18 mouse cellular contexts compared by ENCODE assay signal in the genomic region with DNA sequence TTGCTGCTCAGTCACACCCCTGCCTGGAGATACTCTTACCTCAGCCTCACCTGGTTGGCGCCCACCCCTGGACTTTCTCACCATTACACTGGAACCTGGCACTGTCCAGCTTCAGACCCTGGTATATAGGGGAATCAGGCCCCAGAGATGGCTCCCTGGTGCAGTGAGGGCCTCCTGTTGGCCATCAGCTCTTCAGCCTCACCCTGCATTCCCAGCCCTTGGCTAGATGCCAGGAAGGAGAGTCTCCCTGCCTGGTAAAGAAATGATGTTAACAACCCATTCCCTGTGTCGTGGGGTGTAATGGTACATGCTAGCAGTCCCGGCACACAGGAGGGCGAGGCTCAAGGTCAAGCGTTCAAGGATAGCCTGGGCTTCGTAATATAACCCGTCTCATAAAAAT.
DNase-seq lines count a peak whose midpoint lies in the region; ATAC-seq and TF ChIP-seq lines count a peak whose summit lies in the region.
"Had no signal": no experiment of that assay in that cellular context is flagged by ENCODE, and none has a peak within 500 bp of the region (broad histone marks: within the 10 kb centered on the region; RNA-seq: fewer than 3 reads in every experiment).

No protein-coding gene starts in this region.

- no peaks in the 10 kb centered on the region for H3K9me3 ChIP-seq in forebrain, embryonic 15.5 days
- no peaks in the 10 kb centered on the region for H3K9me3 ChIP-seq in forebrain, embryonic 11.5 days (ENCODE audit: control insufficient read depth, low read length)
- H3K9me3 ChIP-seq in intestine, embryonic 16.5 days (ENCODE audit: control insufficient read depth, low read length) = 0 out of 2 replicates have a peak, but pooled peaks cover 2% of the 10 kb centered on the region
- H3K9me3 ChIP-seq in intestine, postnatal 0 days (ENCODE audit: control insufficient read depth) = no peaks in the 10 kb centered on the region
- no peaks in the 10 kb centered on the region for H3K9me3 ChIP-seq in midbrain, embryonic 14.5 days (ENCODE audit: control insufficient read depth, low read length)
- no peaks in the 10 kb centered on the region for H3K9me3 ChIP-seq in midbrain, postnatal 0 days (ENCODE audit: low read length)

- H3K36me3 ChIP-seq in forebrain, embryonic 15.5 days = no peaks in the 10 kb centered on the region
- no peaks in the 10 kb centered on the region for H3K36me3 ChIP-seq in forebrain, embryonic 11.5 days (ENCODE audit: control insufficient read depth, insufficient read depth, low read length)
- H3K36me3 ChIP-seq in intestine, embryonic 16.5 days (ENCODE audit: control insufficient read depth, insufficient read depth, low read length) = no peaks in the 10 kb centered on the region
- no peaks in the 10 kb centered on the region for H3K36me3 ChIP-seq in intestine, postnatal 0 days (ENCODE audit: control insufficient read depth, insufficient read depth)
- no peaks in the 10 kb centered on the region for H3K36me3 ChIP-seq in midbrain, embryonic 14.5 days (ENCODE audit: control insufficient read depth, insufficient read depth, low read length)
- no peaks in the 10 kb centered on the region for H3K36me3 ChIP-seq in midbrain, postnatal 0 days (ENCODE audit: insufficient read depth, low read length)
- H3K36me3 ChIP-seq: forebrain, embryonic 10.5 days had no signal

- TF ChIP-seq CTCF in intestine, postnatal 0 days (IDR thresholded peaks at IDR 0.05; ENCODE audit: low read depth) = no peak
- TF ChIP-seq CTCF in midbrain, postnatal 0 days (IDR thresholded peaks at IDR 0.05) = no peak

- H3K27ac ChIP-seq in forebrain, embryonic 15.5 days (replicated peaks) = 0 out of 2 replicates have a peak overlapping the region, but pooled peaks have one; percentile 13
- no peak overlapping the region for H3K27ac ChIP-seq in forebrain, embryonic 11.5 days (ENCODE audit: low read depth, low read length)
- H3K27ac ChIP-seq in intestine, embryonic 16.5 days (ENCODE audit: low read length) = no peak overlapping the region
- H3K27ac ChIP-seq in intestine, postnatal 0 days (ENCODE audit: low read depth, low read length) = no peak overlapping the region
- 0 out of 2 replicates have a peak overlapping the region, but pooled peaks have one; percentile 32 for H3K27ac ChIP-seq in midbrain, embryonic 14.5 days (replicated peaks; ENCODE audit: low read depth, low read length)
- H3K27ac ChIP-seq in midbrain, postnatal 0 days (ENCODE audit: low read depth, low read length) = no peak overlapping the region
- H3K27ac ChIP-seq: liver, embryonic 14.5 days had no signal

- no peak overlapping the region for H3K4me3 ChIP-seq in forebrain, embryonic 15.5 days
- no peak overlapping the region for H3K4me3 ChIP-seq in forebrain, embryonic 11.5 days (ENCODE audit: low read depth, low read length)
- H3K4me3 ChIP-seq in intestine, embryonic 16.5 days (ENCODE audit: low read length) = no peak overlapping the region
- H3K4me3 ChIP-seq in intestine, postnatal 0 days (ENCODE audit: low read depth, low read length) = no peak overlapping the region
- no peak overlapping the region for H3K4me3 ChIP-seq in midbrain, embryonic 14.5 days (replicated peaks; ENCODE audit: low read depth, low read length)
- no peak overlapping the region for H3K4me3 ChIP-seq in midbrain, postnatal 0 days (ENCODE audit: low read depth, low read length)
- H3K4me3 ChIP-seq: forebrain, embryonic 10.5 days had no signal

- no peak overlapping the region for H3K9ac ChIP-seq in forebrain, embryonic 15.5 days (replicated peaks)
- no peak overlapping the region for H3K9ac ChIP-seq in forebrain, embryonic 11.5 days (ENCODE audit: low read length)
- H3K9ac ChIP-seq in intestine, embryonic 16.5 days (ENCODE audit: low read depth, low read length) = no peak overlapping the region
- no peak overlapping the region for H3K9ac ChIP-seq in intestine, postnatal 0 days (ENCODE audit: low read depth, low read length)
- no peak overlapping the region for H3K9ac ChIP-seq in midbrain, embryonic 14.5 days (replicated peaks; ENCODE audit: low read length)
- no peak overlapping the region for H3K9ac ChIP-seq in midbrain, postnatal 0 days (replicated peaks; ENCODE audit: low read length, poor library complexity, severe bottlenecking)
- H3K9ac ChIP-seq: liver, embryonic 14.5 days had no signal

- no peak for DNase-seq in forebrain, embryonic 11.5 days (ENCODE audit: low spot score)
- DNase-seq in midbrain, embryonic 14.5 days = peak; percentile 37
- DNase-seq in midbrain, postnatal 0 days (ENCODE audit: low spot score) = no peak
- DNase-seq in gastrocnemius, postnatal 10 days = no peak
- DNase-seq: adrenal gland, adult 8-10 months; cerebellum, adult 11-12 months; embryo, embryonic 11 days; gastrocnemius, postnatal 14 days; heart, postnatal 14 days; kidney, adult 2 months; kidney, postnatal 25 days; lung, postnatal 14 days; right cerebral cortex, postnatal 4 days had no signal

- H3K27me3 ChIP-seq in forebrain, embryonic 15.5 days = no peaks in the 10 kb centered on the region
- no peaks in the 10 kb centered on the region for H3K27me3 ChIP-seq in forebrain, embryonic 11.5 days (ENCODE audit: control insufficient read depth, insufficient read depth, low read length)
- H3K27me3 ChIP-seq in intestine, embryonic 16.5 days (replicated peaks; ENCODE audit: control insufficient read depth, insufficient read depth, low read length) = no peaks in the 10 kb centered on the region
- no peaks in the 10 kb centered on the region for H3K27me3 ChIP-seq in intestine, postnatal 0 days (replicated peaks; ENCODE audit: control insufficient read depth, insufficient read depth, low read length)
- H3K27me3 ChIP-seq in midbrain, embryonic 14.5 days (ENCODE audit: control insufficient read depth, insufficient read depth, low read length) = no peaks in the 10 kb centered on the region
- no peaks in the 10 kb centered on the region for H3K27me3 ChIP-seq in midbrain, postnatal 0 days (ENCODE audit: insufficient read depth, low read length)

- peaks cover 26% of the 10 kb centered on the region for H3K4me1 ChIP-seq in forebrain, embryonic 15.5 days
- H3K4me1 ChIP-seq in forebrain, embryonic 11.5 days (replicated peaks; ENCODE audit: control insufficient read depth, insufficient read depth, low read length) = peaks cover 2% of the 10 kb centered on the region; the same call in 1 of the 2 replicates
- H3K4me1 ChIP-seq in intestine, embryonic 16.5 days (ENCODE audit: control insufficient read depth, insufficient read depth, low read length) = peaks cover 16% of the 10 kb centered on the region; the same call in 1 of the 2 replicates
- H3K4me1 ChIP-seq in intestine, postnatal 0 days (replicated peaks; ENCODE audit: control insufficient read depth, insufficient read depth, low read length) = no peaks in the 10 kb centered on the region
- peaks cover 13% of the 10 kb centered on the region for H3K4me1 ChIP-seq in midbrain, embryonic 14.5 days (ENCODE audit: control insufficient read depth, insufficient read depth, low read length)
- H3K4me1 ChIP-seq in midbrain, postnatal 0 days (ENCODE audit: insufficient read depth, low read length) = peaks cover 5% of the 10 kb centered on the region; the same call in 1 of the 2 replicates

- ATAC-seq in forebrain, embryonic 15.5 days (replicated peaks) = no peak
- no peak for ATAC-seq in forebrain, embryonic 11.5 days (replicated peaks; ENCODE audit: low FRiP score)
- ATAC-seq in intestine, embryonic 16.5 days = peak; percentile 65
- ATAC-seq in intestine, postnatal 0 days = no peak
- ATAC-seq in midbrain, embryonic 14.5 days (ENCODE audit: low FRiP score, low TSS enrichment) = no peak
- ATAC-seq in midbrain, postnatal 0 days (ENCODE audit: low FRiP score) = no peak

- 74% methylated on average over 7 of the region's 7 CpGs for WGBS in forebrain, embryonic 15.5 days
- 87% methylated on average over 7 of the region's 7 CpGs for WGBS in forebrain, embryonic 11.5 days
- 42% methylated on average over 7 of the region's 7 CpGs for WGBS in intestine, embryonic 16.5 days
- WGBS in intestine, postnatal 0 days = 36% methylated on average over 7 of the region's 7 CpGs
- 73% methylated on average over 7 of the region's 7 CpGs for WGBS in midbrain, embryonic 14.5 days
- WGBS in midbrain, postnatal 0 days = 74% methylated on average over 7 of the region's 7 CpGs

- H3K4me2 ChIP-seq in forebrain, embryonic 15.5 days (replicated peaks) = no peak overlapping the region
- H3K4me2 ChIP-seq in forebrain, embryonic 11.5 days (ENCODE audit: low read depth, low read length, severe bottlenecking) = no peak overlapping the region
- no peak overlapping the region for H3K4me2 ChIP-seq in intestine, embryonic 16.5 days (ENCODE audit: low read depth, low read length)
- H3K4me2 ChIP-seq in intestine, postnatal 0 days (replicated peaks; ENCODE audit: low read depth) = no peak overlapping the region
- no peak overlapping the region for H3K4me2 ChIP-seq in midbrain, embryonic 14.5 days (ENCODE audit: low read length)
- no peak overlapping the region for H3K4me2 ChIP-seq in midbrain, postnatal 0 days (ENCODE audit: low read depth, low read length, poor library complexity, severe bottlenecking)

Comparison
In these comparisons a context has a peak if more than half of its experiments do, and no peak if none do; other contexts are left out.
1. H3K27ac ChIP-seq: peak in forebrain, embryonic 15.5 days (single experiment) and midbrain, embryonic 14.5 days (single experiment); none in forebrain, embryonic 11.5 days (single experiment), intestine, embryonic 16.5 days (single experiment), intestine, postnatal 0 days (single experiment) and midbrain, postnatal 0 days (single experiment).